Mouse (Mus musculus) lung, embryonic 14.5 days (tissue): Measurements from ENCODE around the gene Ptpn13. TPM values are rescaled to one million over a fixed set of nuclear protein-coding genes. Genes with fewer than 3 reads are reported as not detected.

Source experiments
- ATAC-seq: fragments of 200-750 bp; cut with Nextera tagmentation; 2 replicates; pipeline ENCODE4 v1.8.0; 2017; ENCODE audit warnings: mild to moderate bottlenecking, moderate TSS enrichment, moderate library complexity; ENCODE audit not compliant: insufficient read depth
- DNase-seq: peaks from one replicate; pipeline ENCODE4 v3.0.0-alpha.2; 2015
- H3K27ac ChIP-seq: fragments of 300-500 bp; sonication (generic); 2 replicates; pipeline ENCODE4 v1.5.1; 2014; ENCODE audit warnings: low read depth, mild to moderate bottlenecking, moderate library complexity
- H3K27me3 ChIP-seq: fragments of 300-500 bp; sonication (generic); 2 replicates; pipeline ENCODE4 v1.6.1; 2014; ENCODE audit warnings: low read length, control low read depth; ENCODE audit not compliant: insufficient read depth
- H3K36me3 ChIP-seq: fragments of 300-500 bp; sonication (generic); 2 replicates; pipeline ENCODE4 v1.6.1; 2014; ENCODE audit warnings: control low read depth; ENCODE audit not compliant: insufficient read depth
- H3K4me1 ChIP-seq: fragments of 300-500 bp; sonication (generic); 2 replicates; pipeline ENCODE4 v1.6.1; 2014; ENCODE audit warnings: antibody characterized with exemption, control low read depth; ENCODE audit not compliant: insufficient read depth
- H3K4me2 ChIP-seq: fragments of 300-500 bp; sonication (generic); 2 replicates; pipeline ENCODE4 v1.6.1; 2014; ENCODE audit warnings: mild to moderate bottlenecking
- H3K4me3 ChIP-seq: fragments of 300-500 bp; sonication (generic); 2 replicates; pipeline ENCODE4 v1.5.1; 2014; ENCODE audit warnings: low read depth, low read length
- H3K9ac ChIP-seq: fragments of 300-500 bp; sonication (generic); 2 replicates; pipeline ENCODE4 v1.6.1; 2014
- H3K9me3 ChIP-seq: fragments of 300-500 bp; sonication (generic); 2 replicates; pipeline ENCODE4 v1.6.1; 2016; ENCODE audit warnings: low read depth, low read length, control low read depth
- CTCF ChIP-seq: IDR thresholded peaks from 2 replicates; pipeline ENCODE4 v1.5.1; 2016; ENCODE audit warnings: antibody characterized with exemption, low read depth
- WGBS: fragments of 180-500 bp; shearing (Covaris S2); extraction: QIAGEN DNeasy Blood & Tissue Kit; methylation state at CpG from one replicate; pipeline ENCODE4 v1.1.7; 2014; 5-methylcytosine and 5-hydroxymethylcytosine counted together
- polyA plus RNA-seq: library from polyadenylated mRNA; unstranded; fragments of >200 nt; fragmentation: Nextera tagmentation; extraction: Ambion mirVana; gene quantifications from 2 replicates; pipeline ENCODE4 v1.2.1, GENCODE M21; 2014

The Ptpn13 gene
- polyA plus RNA-seq, 1 experiment from 2014 or later = 16.2 TPM

DNA sequence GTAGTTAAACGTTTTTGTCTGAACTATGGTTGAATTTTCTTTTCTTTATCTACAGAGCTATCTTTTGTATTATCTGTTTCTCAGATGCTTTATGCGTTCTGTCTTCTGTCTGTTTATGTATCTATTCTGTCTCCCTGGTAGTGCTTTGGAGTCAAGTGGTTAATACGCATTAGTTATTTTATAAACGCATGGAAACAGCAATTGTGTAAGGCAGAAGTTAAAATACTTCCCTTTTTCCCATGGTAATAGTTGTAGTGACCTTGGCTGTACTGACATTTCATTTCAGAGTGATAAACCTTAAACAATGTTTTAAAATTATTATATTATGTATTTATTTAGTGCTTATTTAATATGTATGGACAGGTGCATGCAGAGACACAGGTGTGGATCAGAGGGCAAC, 49.3 kb downstream of the Ptpn13 start:
- no peak overlapping the region for H3K4me3 ChIP-seq
- no peaks in the 10 kb centered on the region for H3K27me3 ChIP-seq
- no peak overlapping the region for H3K9ac ChIP-seq
- WGBS = 76% methylated on average over 4 of the region's 4 CpGs
- H3K27ac ChIP-seq = no peak overlapping the region
- no peak overlapping the region for H3K4me2 ChIP-seq
- H3K9me3 ChIP-seq = no peaks in the 10 kb centered on the region
- no peaks in the 10 kb centered on the region for H3K4me1 ChIP-seq
- ATAC-seq = no peak
- H3K36me3 ChIP-seq = no peaks in the 10 kb centered on the region
- no peak for DNase-seq
- no peak for TF ChIP-seq CTCF

DNA sequence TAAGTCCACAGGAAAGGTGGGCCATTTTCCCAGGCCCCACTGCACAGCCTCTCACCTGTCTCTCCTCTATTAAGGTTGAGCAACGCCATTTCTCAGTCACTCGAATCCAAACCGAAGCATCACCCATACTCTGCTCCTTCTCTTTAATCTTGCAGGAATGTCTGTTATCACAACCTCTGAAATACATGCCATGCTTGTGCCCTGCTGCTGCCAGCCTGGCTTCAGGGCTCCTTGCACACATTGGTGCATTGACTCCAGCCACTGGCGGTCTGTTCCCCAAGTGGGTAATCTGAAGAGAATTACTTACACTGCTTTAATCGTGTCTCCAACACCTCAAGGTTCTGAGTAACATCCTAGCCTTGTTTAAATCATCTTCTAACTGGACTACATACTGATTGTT, 50.5 kb downstream of the Ptpn13 start:
- Histone ChIP-seq H3K4me1 (no peaks in the 10 kb centered on the region), H3K27ac (no peak overlapping the region), H3K9ac (no peak overlapping the region), H3K9me3 (no peaks in the 10 kb centered on the region), H3K36me3 (no peaks in the 10 kb centered on the region), H3K4me2 (no peak overlapping the region), H3K27me3 (no peaks in the 10 kb centered on the region), H3K4me3 (no peak overlapping the region)
- DNase-seq (no peak), ATAC-seq (no peak)
- 86% methylated on average over 5 of the region's 5 CpGs for WGBS
- no peak for TF ChIP-seq CTCF

DNA sequence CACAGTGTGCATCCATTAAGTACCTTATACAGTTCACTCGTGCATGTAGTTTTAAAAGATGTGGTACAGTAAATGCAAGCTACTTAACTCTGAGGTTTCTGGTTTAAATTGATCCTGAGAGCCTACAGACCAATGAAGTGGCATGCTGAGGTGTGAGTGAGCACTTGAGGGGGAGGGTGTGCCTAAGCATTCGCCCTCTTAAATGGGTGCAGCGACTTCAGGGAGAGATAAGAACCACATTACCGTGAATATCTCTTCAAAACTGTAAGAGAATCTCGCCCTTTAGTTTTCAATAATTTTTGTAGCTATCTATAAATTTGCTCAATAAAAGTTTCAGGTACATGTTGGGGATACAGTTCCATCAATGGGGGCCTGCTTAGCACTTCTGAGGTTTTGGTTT, 54.5 kb downstream of the Ptpn13 start:
- no peak for TF ChIP-seq CTCF
- WGBS = 87% methylated on average over 5 of the region's 5 CpGs

DNA sequence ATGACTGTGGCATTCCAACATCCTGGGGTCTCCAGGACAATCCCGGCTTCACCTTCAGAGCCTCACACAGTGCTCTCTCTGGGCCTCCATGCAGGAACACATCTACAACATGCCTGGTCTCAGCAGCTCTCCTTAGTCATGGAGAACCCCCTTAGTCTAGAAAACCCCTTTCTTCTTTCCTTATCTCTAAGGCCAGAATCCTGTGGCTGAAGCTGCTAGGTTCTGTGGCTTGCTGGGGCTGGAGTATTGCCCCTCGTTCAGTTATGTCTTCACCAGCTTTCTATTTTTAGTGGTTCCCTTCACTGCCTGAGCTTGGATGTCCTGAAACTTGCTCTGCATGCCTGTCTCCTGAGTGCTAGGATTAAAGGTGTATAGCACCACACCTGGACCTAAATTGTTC, 56.2 kb downstream of the Ptpn13 start:
- Histone ChIP-seq H3K9ac (no peak overlapping the region), H3K9me3 (no peaks in the 10 kb centered on the region), H3K27ac (no peak overlapping the region), H3K4me3 (no peak overlapping the region), H3K4me1 (no peaks in the 10 kb centered on the region), H3K27me3 (no peaks in the 10 kb centered on the region), H3K36me3 (no peaks in the 10 kb centered on the region), H3K4me2 (no peak overlapping the region)
- 82% methylated on average over 2 of the region's 2 CpGs for WGBS
- ATAC-seq (no peak), DNase-seq (no peak)
- no peak for TF ChIP-seq CTCF

More for the DNA sequence above, 54.5 kb downstream of the Ptpn13 start:
- DNase-seq (no peak), ATAC-seq (no peak)
- H3K4me2 ChIP-seq = no peak overlapping the region
- no peak overlapping the region for H3K9ac ChIP-seq
- H3K36me3 ChIP-seq = no peaks in the 10 kb centered on the region
- H3K9me3 ChIP-seq = no peaks in the 10 kb centered on the region
- H3K4me3 ChIP-seq = no peak overlapping the region
- H3K27ac ChIP-seq = no peak overlapping the region
- no peaks in the 10 kb centered on the region for H3K27me3 ChIP-seq
- no peaks in the 10 kb centered on the region for H3K4me1 ChIP-seq

DNA sequence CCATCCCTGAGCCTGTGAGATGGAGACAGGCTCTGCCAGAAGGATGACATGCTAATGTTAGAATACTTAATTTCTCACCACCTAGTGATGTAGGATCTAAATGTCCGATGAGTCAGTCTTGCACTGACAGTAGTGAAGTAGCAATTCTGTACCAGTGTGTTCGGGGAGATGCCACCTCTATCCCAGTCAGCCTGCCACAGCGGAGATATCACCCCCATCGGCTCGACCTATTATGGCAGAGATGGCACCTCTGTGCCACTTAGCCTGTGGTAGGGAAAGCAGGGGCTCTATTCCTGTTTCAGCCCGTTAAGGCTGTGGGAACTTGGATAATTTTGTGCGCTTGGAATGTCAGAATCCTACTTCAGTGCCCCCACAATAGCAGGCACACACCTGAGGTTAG, 62.0 kb downstream of the Ptpn13 start:
- no peaks in the 10 kb centered on the region for H3K27me3 ChIP-seq
- 87% methylated on average over 7 of the region's 7 CpGs for WGBS
- H3K4me1 ChIP-seq = no peaks in the 10 kb centered on the region
- no peak overlapping the region for H3K27ac ChIP-seq
- no peak overlapping the region for H3K4me3 ChIP-seq
- ATAC-seq (no peak), DNase-seq (no peak)
- no peaks in the 10 kb centered on the region for H3K9me3 ChIP-seq
- H3K4me2 ChIP-seq = no peak overlapping the region
- no peak overlapping the region for H3K9ac ChIP-seq
- no peak for TF ChIP-seq CTCF
- H3K36me3 ChIP-seq = 0 out of 2 replicates have a peak, but pooled peaks cover 10% of the 10 kb centered on the region

DNA sequence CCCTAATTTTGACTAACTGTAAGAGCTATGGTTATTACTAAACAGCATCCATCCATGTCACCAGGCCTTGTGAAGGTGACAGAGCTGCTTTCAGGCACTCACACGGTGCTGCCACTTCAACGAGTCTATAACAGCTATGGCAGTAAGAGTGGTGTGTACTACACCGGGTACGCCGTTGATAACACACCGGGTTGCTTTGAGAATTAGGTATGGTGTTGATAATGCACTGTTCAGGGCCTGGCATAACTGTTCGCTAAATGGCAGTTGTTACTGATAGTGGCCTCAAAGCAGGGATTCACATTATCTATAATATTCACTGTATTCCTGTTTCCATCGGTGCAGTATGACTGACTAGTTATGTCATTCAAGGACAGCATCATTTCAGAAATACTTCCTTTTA, 66.0 kb downstream of the Ptpn13 start:
- no peak overlapping the region for H3K27ac ChIP-seq
- no peaks in the 10 kb centered on the region for H3K4me1 ChIP-seq
- H3K36me3 ChIP-seq = 0 out of 2 replicates have a peak, but pooled peaks cover 15% of the 10 kb centered on the region
- no peak overlapping the region for H3K9ac ChIP-seq
- TF ChIP-seq CTCF = no peak
- H3K9me3 ChIP-seq = no peaks in the 10 kb centered on the region
- 82% methylated on average over 8 of the region's 8 CpGs for WGBS
- H3K4me3 ChIP-seq = no peak overlapping the region
- DNase-seq (no peak), ATAC-seq (no peak; the same call in 1 of the 2 replicates)
- H3K4me2 ChIP-seq = no peak overlapping the region
- H3K27me3 ChIP-seq = no peaks in the 10 kb centered on the region

DNA sequence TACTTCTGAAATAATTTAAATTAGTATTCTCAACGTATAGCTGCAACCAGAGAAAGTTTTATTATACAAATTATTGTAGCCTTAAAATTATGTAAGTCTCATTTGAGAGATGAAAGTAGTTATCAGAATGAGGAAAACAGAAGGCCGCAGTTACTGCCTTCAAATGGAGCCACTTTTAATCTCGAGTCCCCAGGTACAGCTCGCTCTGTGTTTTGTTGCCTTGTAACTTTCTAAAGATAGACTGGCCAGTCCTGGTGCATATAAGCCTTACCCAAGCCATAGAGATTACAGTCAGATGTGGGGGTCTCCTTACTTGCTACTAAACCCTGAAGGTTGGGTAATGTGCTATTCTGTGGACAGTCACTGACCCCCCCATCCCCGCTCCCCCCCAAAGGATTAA, 66.8 kb downstream of the Ptpn13 start:
- WGBS = 88% methylated on average over 5 of the region's 5 CpGs

DNA sequence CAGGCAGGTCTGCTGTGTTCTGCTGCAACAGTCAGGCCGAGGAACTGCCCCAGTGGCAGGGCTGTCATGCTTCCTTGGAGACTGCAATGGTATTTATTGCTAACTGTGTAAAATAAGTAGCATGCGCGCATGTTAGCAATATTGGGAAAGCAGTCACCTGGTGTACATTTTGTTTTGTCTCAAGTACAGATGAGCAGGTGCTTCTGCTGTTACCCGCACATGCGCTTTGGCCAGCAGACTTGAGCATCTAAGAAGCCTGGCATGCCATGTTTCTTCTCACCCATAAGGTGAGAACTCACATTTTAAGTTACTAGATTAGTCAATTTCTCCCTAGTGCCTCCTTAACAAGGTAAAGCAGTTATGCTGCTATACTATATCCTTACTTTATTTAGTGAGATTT, 72.1 kb downstream of the Ptpn13 start:
- Histone ChIP-seq H3K9me3 (no peaks in the 10 kb centered on the region), H3K4me3 (no peak overlapping the region), H3K9ac (no peak overlapping the region), H3K27ac (no peak overlapping the region), H3K4me2 (no peak overlapping the region), H3K27me3 (no peaks in the 10 kb centered on the region), H3K4me1 (peaks cover 6% of the 10 kb centered on the region; the same call in 1 of the 2 replicates), H3K36me3 (0 out of 2 replicates have a peak, but pooled peaks cover 11% of the 10 kb centered on the region)
- no peak for DNase-seq
- ATAC-seq = no peak
- TF ChIP-seq CTCF = no peak
- 92% methylated on average over 5 of the region's 5 CpGs for WGBS

More for the DNA sequence above, 66.8 kb downstream of the Ptpn13 start:
- Histone ChIP-seq H3K36me3 (0 out of 2 replicates have a peak, but pooled peaks cover 15% of the 10 kb centered on the region), H3K4me3 (no peak overlapping the region), H3K9ac (no peak overlapping the region), H3K9me3 (no peaks in the 10 kb centered on the region), H3K4me2 (no peak overlapping the region), H3K27ac (no peak overlapping the region), H3K27me3 (no peaks in the 10 kb centered on the region), H3K4me1 (no peaks in the 10 kb centered on the region)
- no peak for ATAC-seq
- DNase-seq = no peak
- TF ChIP-seq CTCF = no peak
